Mouse (Mus musculus) liver, embryonic 14.5 days (tissue): ENCODE data around the gene Myo10.

Source experiments
- CTCF ChIP-seq: IDR thresholded peaks from 2 replicates; pipeline ENCODE4 v1.5.1; 2016; ENCODE audit warnings: antibody characterized with exemption, low read depth, control low read depth
- EP300 ChIP-seq: IDR thresholded peaks from 2 replicates; pipeline ENCODE4 v1.6.1; 2016; ENCODE audit warnings: antibody characterized with exemption, low read depth

- TF ChIP-seq CTCF: no peak
- no peak for TF ChIP-seq EP300
Measured at GRCm38 (mm10) chr15:25806363-25806762, 184.0 kb downstream of the Myo10 start.
